Mouse (Mus musculus) adrenal gland, postnatal 10 days (tissue): ENCODE data around the gene Tuba4a. TPM values are rescaled to one million over a fixed set of nuclear protein-coding genes. Genes with fewer than 3 reads are reported as not detected.

Source experiments
- microRNA-seq: library from miRNA; unstranded; fragments of <30 nt; microRNA quantifications from one replicate; pipeline ENCODE4 v1.2.0, GENCODE M21; 2021
- total RNA-seq, 2 experiments: library from RNA; stranded (reverse); gene quantifications; 2 replicates each; pipeline ENCODE4 v1.2.3; 2021

Tuba4a gene
- total RNA-seq, 2 experiments from 2014 or later, result 47.1 to 104 TPM

Small RNAs within 50 kb of the gene (microRNA-seq; reads per million reads assigned to microRNA genes)
- gene Gm27943, result not detected

Other genes with a start within 250 kb of the Tuba4a start
- gene Nhej1, start 94.7 kb downstream of the Tuba4a start, total RNA-seq, result 1 to 10 TPM; 3.0 to 5.5 TPM
- gene Slc23a3, start 86.0 kb downstream of the Tuba4a start, total RNA-seq, result under 1 TPM; 0.36 to 0.45 TPM
- 10 to 100 TPM; 41.0 to 46.4 TPM for gene Cnppd1, start 77.2 kb downstream of the Tuba4a start, total RNA-seq
- 10 to 100 TPM; 72.8 TPM for gene Retreg2, start 77.1 kb downstream of the Tuba4a start, total RNA-seq
- gene Zfand2b, start 51.2 kb downstream of the Tuba4a start, total RNA-seq, result 10 to 100 TPM; 27.5 to 29.4 TPM
- 10 to 100 TPM; 46.7 to 55.3 TPM for gene Abcb6, start 39.5 kb downstream of the Tuba4a start, total RNA-seq
- 10 to 100 TPM; 14.0 to 20.8 TPM for gene Ankzf1, start 27.7 kb downstream of the Tuba4a start, total RNA-seq
- 10 to 100 TPM; 35.4 to 39.1 TPM for gene Atg9a, start 27.7 kb downstream of the Tuba4a start, total RNA-seq
- gene Glb1l, start 9.1 kb downstream of the Tuba4a start, total RNA-seq, result 10 to 100 TPM; 18.3 to 26.6 TPM
- gene Stk16, start 9.0 kb downstream of the Tuba4a start, total RNA-seq, result 100 to 1,000 TPM in 1 of 2 experiments, 10 to 100 TPM in 1; 91.9 to 101 TPM
- gene A630095N17Rik, start 12.2 kb upstream of the Tuba4a start, total RNA-seq, result not detected
- 10 to 100 TPM; 40.5 to 45.1 TPM for gene Dnajb2, start 16.5 kb upstream of the Tuba4a start, total RNA-seq
- 10 to 100 TPM; 47.9 to 50.3 TPM for gene Ptprn, start 44.6 kb upstream of the Tuba4a start, total RNA-seq
- 100 to 1,000 TPM; 103 to 109 TPM for gene Resp18, start 58.5 kb upstream of the Tuba4a start, total RNA-seq
- gene Dnpep, start 98.1 kb upstream of the Tuba4a start, total RNA-seq, result 100 to 1,000 TPM; 103 to 106 TPM
- 100 to 1,000 TPM in 1 of 2 experiments, 10 to 100 TPM in 1; 62.7 to 208 TPM for gene Des, start 140.5 kb upstream of the Tuba4a start, total RNA-seq
- 10 to 100 TPM; 12.8 to 30.6 TPM for gene Speg, start 155.4 kb upstream of the Tuba4a start, total RNA-seq
- 10 to 100 TPM; 58.6 to 61.8 TPM for gene Gmppa, start 216.1 kb upstream of the Tuba4a start, total RNA-seq
- 1 to 10 TPM; 2.5 to 3.3 TPM for gene Asic4, start 230.6 kb upstream of the Tuba4a start, total RNA-seq